Mouse (Mus musculus) gonadal fat pad, adult 2 months (tissue): Measurements from ENCODE around the gene Foxa3. TPM values are rescaled to one million over a fixed set of nuclear protein-coding genes. Genes with fewer than 3 reads are reported as not detected.

Source experiments
- DNase-seq: peaks from one replicate; pipeline ENCODE4 v3.0.0-alpha.2; 2012; ENCODE audit warnings: low read depth
- polyA plus RNA-seq: library from polyadenylated mRNA; depleted of rRNA; stranded (reverse); fragments of >200 nt; gene quantifications from 2 replicates; pipeline ENCODE4 v1.2.3, GENCODE M21; 2012

Foxa3 gene
- polyA plus RNA-seq, 1 experiment, result 0.07 TPM

GRCm38 (mm10) chr7:19024581-19025255, 1.4 kb upstream of the Foxa3 start:
- DNase-seq, result no peak

DNA sequence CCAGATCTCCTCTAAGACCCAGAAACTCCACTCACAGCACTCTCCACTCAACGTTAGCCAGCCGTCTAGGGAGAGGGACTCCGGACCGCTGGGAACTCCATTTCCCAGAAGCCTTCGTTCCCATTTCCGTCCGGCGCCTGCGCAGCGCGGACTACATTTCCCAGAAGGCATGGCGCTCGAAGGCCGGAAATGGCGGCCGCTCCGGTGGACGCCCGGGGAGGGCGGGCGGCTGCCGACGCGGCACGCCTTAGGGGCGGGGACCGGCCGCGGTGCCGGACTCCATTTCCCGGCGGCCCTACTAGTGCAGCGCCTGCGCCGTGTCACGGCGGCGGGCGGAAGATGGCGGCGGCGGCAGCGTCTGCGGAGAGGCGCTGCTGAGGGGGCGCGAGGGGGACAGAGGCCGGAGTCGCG, 763 bp upstream of the Foxa3 start, which contains the start of gene Sympk:
Gene Sympk, plus strand, starts transcription at position 282 of the 411 bp plus-strand sequence.
- no peak for DNase-seq

GRCm38 (mm10) chr7:19022189-19022958, 964 bp downstream of the Foxa3 start:
- DNase-seq, result no peak

DNA sequence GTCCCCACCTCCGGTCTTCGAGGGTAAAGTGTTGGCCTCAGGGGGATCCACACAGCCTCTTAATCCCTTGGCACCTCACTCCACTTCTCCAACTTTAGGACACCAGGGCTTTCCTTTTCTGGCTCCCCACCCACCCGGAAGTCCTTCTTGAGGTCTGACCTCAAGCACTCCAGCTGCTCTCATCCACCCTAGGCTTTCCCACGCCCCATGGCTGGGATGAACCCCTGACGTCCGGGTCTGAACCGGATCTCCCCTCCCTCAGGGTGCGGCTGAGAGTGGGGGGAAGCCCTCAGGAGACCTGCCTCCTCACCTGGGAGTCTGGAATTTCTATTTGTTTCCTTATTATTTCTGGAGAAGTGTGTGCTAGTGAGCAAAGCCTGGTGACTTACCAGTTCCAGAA, 2.3 kb downstream of the Foxa3 start:
- DNase-seq, result no peak

DNA sequence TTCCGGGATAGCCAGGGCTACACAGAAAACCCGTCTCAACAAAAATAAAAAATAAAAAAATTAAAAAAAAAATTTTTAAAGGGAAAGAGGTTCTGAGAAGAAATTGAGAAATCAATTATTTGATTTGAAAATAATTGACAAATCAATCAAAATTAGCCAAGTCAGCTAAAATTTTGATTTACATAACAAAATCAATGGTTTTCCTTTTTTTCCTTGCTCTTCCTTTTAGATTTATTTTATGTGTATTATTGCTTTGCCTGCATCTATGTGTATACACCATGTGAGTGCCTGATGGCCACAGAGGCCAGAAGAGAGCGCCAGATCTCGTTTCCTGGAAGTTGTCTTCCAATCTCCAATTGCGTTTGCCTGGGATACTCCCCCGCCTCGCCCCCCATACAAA, 5.4 kb downstream of the Foxa3 start:
- DNase-seq, result no peak

GRCm38 (mm10) chr7:19016042-19016441, 7.3 kb downstream of the Foxa3 start:
- no peak for DNase-seq

- DNase-seq, result no peak
Observed at GRCm38 (mm10) chr7:19014452-19014851, 8.9 kb downstream of the Foxa3 start.

DNA sequence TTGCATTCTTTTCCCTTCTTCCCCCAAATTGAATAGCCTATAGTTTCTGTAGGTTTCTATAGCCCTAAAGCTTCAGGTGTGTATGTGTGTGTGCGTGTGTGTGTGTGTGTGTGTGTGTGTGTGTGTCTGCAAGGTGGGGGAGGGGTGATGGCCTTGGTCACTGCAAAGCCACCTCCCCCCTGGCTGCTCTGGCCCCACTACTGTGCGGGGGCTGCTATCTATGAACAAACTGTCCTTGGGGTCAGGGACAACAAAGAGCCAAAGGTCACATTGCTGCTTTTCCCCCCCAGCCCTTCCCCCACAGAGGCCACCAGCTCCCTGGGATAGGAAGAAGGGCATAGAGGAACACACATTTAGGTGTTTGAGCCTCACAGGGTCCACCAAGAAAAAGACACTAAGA, 10.5 kb downstream of the Foxa3 start:
- no peak for DNase-seq

DNA sequence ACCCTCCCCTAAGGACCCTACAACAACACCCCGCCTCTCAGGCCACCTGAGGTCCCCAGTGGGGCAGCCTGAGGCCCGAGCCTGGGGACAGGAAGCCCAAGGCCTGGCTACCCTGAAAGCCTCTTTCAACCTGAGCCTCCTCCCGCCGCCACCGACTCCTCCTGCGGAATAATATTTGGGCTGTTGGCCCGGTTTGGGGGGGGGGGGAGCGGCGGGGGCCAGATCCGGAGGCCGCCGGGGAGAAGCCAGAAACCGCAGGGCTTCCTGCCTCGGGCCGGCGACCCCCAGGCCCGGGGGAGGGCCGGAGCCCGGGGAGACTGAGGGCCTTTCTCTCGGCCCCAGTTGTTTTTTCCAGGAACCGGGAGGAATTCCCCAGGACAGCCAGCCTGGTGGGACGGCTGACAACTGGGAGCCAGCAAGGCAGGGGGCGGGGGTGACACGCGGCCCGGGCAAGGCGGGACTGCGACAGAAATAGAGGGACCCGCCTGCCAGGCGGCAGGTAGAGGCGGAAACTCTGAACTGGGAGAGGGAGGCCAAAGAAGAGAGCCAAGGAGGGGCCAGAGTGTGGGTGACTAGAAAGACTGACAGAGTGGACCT, 11.2 kb downstream of the Foxa3 start:
- DNase-seq, result no peak

- no peak for DNase-seq
Observed at GRCm38 (mm10) chr7:19010581-19010980, 12.8 kb downstream of the Foxa3 start.

DNA sequence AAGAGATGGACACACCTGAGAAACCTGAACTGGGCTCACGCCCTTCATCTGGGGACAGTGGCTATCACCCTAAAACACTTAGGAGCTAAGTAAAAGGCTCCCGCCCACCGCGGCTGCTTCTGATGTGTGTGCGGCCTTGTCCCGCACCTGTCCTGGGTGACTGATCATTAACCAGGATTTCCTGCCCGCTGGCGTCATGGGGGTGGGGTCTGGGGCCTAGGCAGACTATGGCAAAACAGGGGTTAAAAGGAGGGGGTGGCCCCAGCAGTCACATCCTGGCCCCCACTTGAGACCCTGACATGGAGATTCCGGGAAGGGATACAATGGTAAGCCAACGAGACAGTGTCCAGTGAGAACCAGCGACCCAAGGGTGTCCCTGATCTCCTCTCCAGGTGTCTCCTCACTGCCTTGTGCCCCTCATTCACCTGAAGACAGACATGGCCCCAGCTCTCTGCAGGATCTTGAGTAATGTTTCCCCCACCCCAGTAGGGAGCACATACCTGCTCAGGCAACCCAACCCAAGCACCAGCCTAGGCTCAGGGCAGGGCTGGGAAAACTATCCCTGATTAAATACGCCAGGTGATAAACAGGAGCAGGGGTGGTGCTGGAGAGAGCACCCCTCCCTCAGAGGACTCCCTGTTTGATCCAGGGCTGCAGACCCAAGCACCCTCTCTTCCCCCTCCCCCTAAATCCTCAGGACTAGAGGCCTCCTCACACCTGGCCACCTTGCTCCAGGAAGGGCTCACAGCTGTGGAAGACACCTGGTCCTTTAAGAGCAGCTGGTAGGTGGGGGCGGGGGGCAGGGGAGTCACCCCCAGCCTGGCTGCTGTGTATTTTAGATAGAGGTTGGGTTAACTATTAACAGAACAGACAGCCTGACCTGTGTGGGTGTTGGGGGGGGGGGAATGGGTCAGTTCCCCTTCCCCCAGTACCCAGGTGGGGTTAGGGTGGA, 16.0 kb downstream of the Foxa3 start:
- no peak for DNase-seq

- DNase-seq, result no peak
Observed at GRCm38 (mm10) chr7:19006476-19006875, 16.9 kb downstream of the Foxa3 start.

GRCm38 (mm10) chr7:19005417-19006121, 17.8 kb downstream of the Foxa3 start:
- DNase-seq, result no peak

- no peak for DNase-seq
Observed at GRCm38 (mm10) chr7:19004631-19005079, 18.7 kb downstream of the Foxa3 start.

- no peak for DNase-seq
Observed at GRCm38 (mm10) chr7:19003902-19004630, 19.3 kb downstream of the Foxa3 start, which contains the start of gene Irf2bp1. Gene Irf2bp1, plus strand, starts transcription at chr7:19004044.

DNA sequence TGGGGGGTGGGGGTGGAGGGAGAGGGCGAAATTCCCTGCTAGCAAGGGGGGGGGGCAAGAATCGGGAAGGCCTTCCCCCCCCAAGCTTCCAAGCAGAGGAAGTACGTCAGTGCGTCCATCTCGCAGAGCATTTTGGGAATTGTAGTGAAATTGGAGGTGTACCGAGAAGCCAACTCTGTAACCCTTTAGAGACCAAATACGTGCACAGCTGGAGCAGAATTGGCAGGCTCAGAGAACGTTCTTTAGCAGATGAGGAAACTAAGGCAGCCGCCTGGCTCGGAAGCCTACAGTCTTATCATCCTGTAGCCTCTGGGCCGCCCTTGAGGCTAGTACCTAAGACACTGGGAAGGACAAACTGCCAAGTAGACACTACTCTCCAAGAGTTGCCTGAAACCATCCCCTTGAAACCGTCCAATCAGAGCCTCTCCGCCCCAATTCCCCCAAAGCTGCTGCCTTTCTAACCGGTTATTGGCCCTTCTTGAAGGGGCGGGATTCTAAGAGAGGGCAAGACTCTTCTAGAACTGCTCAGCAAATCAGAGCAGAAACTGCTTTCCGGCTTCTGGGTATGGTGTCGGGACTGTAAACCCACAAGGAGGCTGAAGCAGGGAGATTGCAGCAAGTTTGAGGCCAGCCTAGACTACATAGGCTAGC, 20.4 kb downstream of the Foxa3 start:
- DNase-seq, result peak; percentile 65

- DNase-seq, result no peak
Observed at GRCm38 (mm10) chr7:19002115-19002514, 21.2 kb downstream of the Foxa3 start.

DNA sequence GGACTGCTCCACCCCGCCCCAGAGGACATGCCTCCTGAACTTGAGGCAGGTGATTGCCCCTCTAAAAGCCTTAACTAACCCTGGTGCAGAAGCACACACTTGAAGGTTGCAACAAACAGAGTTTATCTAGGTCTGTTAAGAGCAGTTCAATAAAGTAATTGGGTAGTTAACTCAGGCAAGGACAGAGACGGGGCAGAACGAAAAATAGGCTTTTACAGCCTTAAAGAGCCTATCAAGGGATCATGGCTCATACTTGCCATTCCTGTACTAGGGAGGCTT, 21.6 kb downstream of the Foxa3 start:
- DNase-seq, result no peak

DNA sequence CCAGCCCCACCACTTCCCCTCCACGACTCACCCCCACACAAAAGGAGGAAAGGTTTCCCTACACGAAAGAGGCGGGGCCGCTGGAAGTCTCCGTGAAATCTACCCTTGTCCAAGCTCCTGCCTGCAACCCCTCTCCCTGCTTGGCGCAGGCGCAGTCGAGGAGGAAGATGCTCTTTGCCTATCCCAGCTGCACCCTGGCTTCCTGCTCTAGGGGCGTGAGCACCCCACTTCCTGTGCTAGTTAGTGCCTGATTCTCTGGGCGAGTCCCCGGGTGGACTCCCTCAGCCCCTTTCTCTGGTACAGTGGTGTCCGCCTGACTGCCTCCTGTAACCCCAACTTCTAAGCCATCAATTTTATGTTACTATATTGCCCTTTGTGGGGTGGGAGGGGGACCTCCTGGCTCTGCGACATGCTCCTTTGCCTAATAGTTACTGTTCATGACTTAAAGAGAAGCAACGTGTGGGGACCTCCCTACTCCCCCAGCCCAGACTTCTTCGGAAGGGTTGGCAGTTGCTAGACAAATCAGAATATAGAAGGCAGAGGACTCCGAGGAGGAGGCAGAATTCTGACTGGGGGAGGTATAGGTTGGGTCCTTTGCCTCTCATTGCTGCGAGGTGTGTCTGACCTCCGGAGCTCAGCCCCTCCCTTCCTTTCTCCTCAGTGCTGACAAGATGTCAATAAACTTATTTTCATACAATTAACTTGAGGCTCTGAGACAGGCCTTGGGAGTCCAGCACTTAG, 22.1 kb downstream of the Foxa3 start:
- DNase-seq, result no peak
